Mouse (Mus musculus): ENCODE measurements around the gene Tsr1. TPM values are rescaled to one million over a fixed set of nuclear protein-coding genes. Genes with fewer than 3 reads are reported as not detected.

Tsr1 gene
- polyA plus RNA-seq (2012; rRNA removed) = 16.1 and 17.4 TPM in 2 replicates

DNA sequence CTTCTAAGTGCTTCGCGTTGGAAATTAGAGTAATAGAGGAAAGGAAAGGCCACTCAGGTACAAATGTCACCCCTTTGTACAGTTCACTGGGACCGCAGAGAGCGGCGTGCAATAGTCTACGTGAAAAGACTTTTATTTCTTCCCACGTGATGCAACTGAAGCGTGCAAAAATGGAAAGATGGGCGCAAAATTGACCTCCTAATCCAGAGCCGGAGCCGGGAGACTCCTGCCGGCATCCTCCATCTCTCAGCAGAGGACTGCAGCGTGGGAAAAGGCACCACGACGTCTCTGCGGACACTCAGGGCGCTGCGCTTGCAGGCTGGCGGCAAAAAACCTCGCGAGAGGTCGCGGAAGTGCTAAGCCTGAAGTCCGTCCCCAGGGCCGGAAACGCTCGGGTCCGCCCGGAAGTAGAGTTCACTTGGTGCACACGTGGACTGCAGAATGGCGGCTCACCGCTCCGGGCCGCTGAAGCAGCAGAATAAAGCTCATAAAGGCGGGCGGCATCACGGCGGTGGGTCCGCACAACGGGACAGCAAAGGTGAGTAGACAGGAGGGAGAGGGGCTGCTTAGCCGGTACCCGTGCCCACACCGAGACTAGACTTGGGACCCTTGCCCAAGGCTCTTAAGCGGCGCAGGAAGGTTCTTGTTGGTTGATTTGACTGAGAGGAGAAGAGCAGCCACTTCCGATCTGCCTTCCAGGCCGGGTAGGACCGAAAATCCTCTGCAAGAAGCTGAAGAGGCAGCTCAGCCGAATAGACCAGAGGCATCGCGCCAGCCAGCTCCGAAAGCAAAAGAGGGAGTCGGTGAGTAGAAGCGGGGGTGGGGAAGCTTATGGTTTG is at the start of gene Tsr1:
TSS of gene Tsr1 (plus strand) at position 394 of the 839 bp plus-strand sequence.
- Histone ChIP-seq H3K4me3 (replicated peaks; ENCODE audit: insufficient read depth, low read depth, low read length) (peak within 1 kb of the TSS; percentile 65), H3K27me3 (ENCODE audit: control insufficient read depth, insufficient read depth, low read length) (no peaks in the 10 kb centered on the region), H3K4me1 (ENCODE audit: control insufficient read depth, insufficient read depth, low read length) (0 out of 2 replicates have a peak, but pooled peaks cover 3% of the 10 kb centered on the region), H3K27ac (ENCODE audit: insufficient read depth, low read length) (peak within 1 kb of the TSS; percentile 63)
- TF ChIP-seq CTCF (IDR thresholded peaks at IDR 0.05; ENCODE audit: borderline replicate concordance, insufficient read depth, low read depth, low read length) (no peak), POLR2A (IDR thresholded peaks at IDR 0.05; ENCODE audit: borderline replicate concordance, insufficient read depth, low read length) (peak; percentile 77; the same call in 1 of the 2 replicates)
- WGBS = under 1% methylated on average over 54 of the region's 54 CpGs
- DNase-seq = peak; percentile 86 to 89

DNA sequence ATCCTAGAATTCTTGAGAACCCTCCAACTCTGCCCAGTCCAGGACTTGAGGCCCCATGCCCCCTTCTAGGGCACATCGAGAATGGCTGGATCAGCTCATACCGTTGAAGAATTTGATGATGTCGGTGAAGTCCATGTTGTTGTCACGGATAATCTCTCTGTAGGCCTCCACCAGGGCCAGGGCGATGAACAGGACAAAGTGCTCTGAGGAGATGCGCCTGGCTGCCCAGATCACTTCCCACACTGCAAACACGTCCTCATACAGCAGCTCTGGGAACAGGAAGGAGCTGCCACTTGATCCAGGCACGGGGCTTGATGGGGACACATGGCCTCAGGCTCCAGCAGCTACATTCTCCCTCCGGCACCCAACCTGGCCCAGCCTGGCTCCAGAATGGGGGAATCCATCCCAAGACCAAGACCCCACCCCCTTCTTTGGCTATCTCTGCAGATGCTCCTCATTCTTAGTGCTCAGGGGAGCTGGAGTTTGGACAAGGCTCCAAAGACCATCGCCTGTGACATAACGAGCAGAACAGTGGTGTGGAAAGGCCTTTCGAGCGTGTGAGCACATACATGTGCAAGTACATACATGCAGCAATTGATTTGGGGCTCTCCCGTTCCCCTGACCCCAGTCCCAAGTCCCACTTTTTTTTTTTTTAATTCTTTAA is 46.7 kb upstream of the Tsr1 start:
- Histone ChIP-seq H3K27ac (ENCODE audit: insufficient read depth, low read length) (no peak overlapping the region), H3K4me3 (replicated peaks; ENCODE audit: insufficient read depth, low read depth, low read length) (no peak overlapping the region), H3K27me3 (ENCODE audit: control insufficient read depth, insufficient read depth, low read length) (no peaks in the 10 kb centered on the region), H3K4me1 (ENCODE audit: control insufficient read depth, insufficient read depth, low read length) (0 out of 2 replicates have a peak, but pooled peaks cover 10% of the 10 kb centered on the region)
- TF ChIP-seq CTCF (IDR thresholded peaks at IDR 0.05; ENCODE audit: borderline replicate concordance, insufficient read depth, low read depth, low read length) (no peak), POLR2A (IDR thresholded peaks at IDR 0.05; ENCODE audit: borderline replicate concordance, insufficient read depth, low read length) (no peak)
- no peak for DNase-seq
- WGBS = 77% methylated on average over 14 of the region's 14 CpGs

DNA sequence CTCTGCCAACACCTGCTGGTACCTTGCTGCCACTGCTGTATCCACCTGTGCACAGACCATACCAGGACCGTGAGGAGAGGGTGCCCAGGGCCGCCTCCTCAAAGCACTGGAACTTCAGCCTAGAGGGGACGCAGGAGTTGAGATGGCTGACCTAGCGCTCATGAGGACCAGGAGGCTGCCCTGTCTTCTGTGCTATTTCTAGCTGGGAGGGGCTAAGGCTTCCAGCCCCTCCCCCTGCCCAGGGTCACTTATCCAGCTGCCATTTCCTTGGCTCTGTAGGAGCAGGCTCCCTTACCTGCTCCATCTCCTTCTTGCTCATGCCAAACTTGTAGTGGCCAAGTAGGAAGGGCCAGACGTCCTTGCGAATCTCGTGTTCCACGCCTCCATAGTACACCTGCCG is 40.1 kb upstream of the Tsr1 start:
- no peak for DNase-seq
- TF ChIP-seq POLR2A (IDR thresholded peaks at IDR 0.05; ENCODE audit: borderline replicate concordance, insufficient read depth, low read length) (no peak), CTCF (IDR thresholded peaks at IDR 0.05; ENCODE audit: borderline replicate concordance, insufficient read depth, low read depth, low read length) (no peak)
- H3K4me1 ChIP-seq (ENCODE audit: control insufficient read depth, insufficient read depth, low read length) = 0 out of 2 replicates have a peak, but pooled peaks cover 5% of the 10 kb centered on the region
- no peak overlapping the region for H3K27ac ChIP-seq (ENCODE audit: insufficient read depth, low read length)
- H3K4me3 ChIP-seq (replicated peaks; ENCODE audit: insufficient read depth, low read depth, low read length) = no peak overlapping the region
- WGBS = 86% methylated on average over 9 of the region's 9 CpGs
- no peaks in the 10 kb centered on the region for H3K27me3 ChIP-seq (ENCODE audit: control insufficient read depth, insufficient read depth, low read length)

DNA sequence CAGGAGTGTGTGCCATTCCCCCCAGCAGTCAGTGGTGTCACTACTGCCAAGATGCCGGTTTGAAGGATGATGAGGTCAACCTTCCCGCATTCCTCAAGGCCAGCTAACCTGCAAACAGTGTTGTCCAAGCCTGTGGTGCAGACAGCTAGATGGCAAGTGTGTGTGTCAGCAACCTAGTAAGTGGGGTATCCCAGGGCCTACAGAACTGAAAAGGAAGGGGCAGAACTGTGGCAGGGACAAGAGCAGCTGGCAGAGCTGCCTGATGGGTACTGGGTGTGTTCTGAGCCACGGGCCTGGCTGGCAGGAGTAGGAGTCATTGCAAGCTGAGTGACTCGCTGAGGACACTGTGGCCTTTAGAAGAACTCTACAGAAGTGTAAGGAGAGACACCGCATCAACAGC is 35.7 kb upstream of the Tsr1 start:
- DNase-seq = no peak
- H3K4me1 ChIP-seq (ENCODE audit: control insufficient read depth, insufficient read depth, low read length) = peaks cover 17% of the 10 kb centered on the region
- no peak overlapping the region for H3K4me3 ChIP-seq (replicated peaks; ENCODE audit: insufficient read depth, low read depth, low read length)
- H3K27me3 ChIP-seq (ENCODE audit: control insufficient read depth, insufficient read depth, low read length) = no peaks in the 10 kb centered on the region
- TF ChIP-seq CTCF (IDR thresholded peaks at IDR 0.05; ENCODE audit: borderline replicate concordance, insufficient read depth, low read depth, low read length) (no peak), POLR2A (IDR thresholded peaks at IDR 0.05; ENCODE audit: borderline replicate concordance, insufficient read depth, low read length) (no peak)
- H3K27ac ChIP-seq (ENCODE audit: insufficient read depth, low read length) = no peak overlapping the region
- WGBS = 78% methylated on average over 5 of the region's 5 CpGs

DNA sequence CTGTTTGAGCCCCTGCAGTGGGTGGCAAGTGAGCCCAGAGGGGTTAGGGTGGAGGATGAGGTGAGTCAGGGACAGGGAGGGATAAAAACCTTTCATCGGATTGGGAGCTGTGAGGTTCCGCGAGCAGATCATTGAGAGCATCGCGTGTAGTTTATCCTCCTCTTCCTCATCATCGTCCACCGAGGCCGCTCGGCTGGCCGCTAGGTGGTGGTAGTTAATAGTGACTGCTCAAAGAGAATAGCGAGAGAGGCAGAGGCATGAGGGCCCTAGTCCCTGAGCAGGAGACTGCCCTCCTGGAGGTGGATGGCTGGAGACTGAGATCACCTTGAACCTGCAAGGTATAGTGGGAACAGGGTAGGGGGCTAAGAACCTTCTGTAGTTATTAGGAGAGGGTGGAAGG is 34.4 kb upstream of the Tsr1 start:
- no peak overlapping the region for H3K4me3 ChIP-seq (replicated peaks; ENCODE audit: insufficient read depth, low read depth, low read length)
- no peak overlapping the region for H3K27ac ChIP-seq (ENCODE audit: insufficient read depth, low read length)
- peak in 1 of 2 experiments; percentile 48 for DNase-seq
- TF ChIP-seq CTCF (IDR thresholded peaks at IDR 0.05; ENCODE audit: borderline replicate concordance, insufficient read depth, low read depth, low read length) = peak; percentile 62
- TF ChIP-seq POLR2A (IDR thresholded peaks at IDR 0.05; ENCODE audit: borderline replicate concordance, insufficient read depth, low read length) = no peak
- 44% methylated on average over 11 of the region's 11 CpGs for WGBS
- H3K27me3 ChIP-seq (ENCODE audit: control insufficient read depth, insufficient read depth, low read length) = no peaks in the 10 kb centered on the region
- peaks cover 27% of the 10 kb centered on the region for H3K4me1 ChIP-seq (ENCODE audit: control insufficient read depth, insufficient read depth, low read length)

DNA sequence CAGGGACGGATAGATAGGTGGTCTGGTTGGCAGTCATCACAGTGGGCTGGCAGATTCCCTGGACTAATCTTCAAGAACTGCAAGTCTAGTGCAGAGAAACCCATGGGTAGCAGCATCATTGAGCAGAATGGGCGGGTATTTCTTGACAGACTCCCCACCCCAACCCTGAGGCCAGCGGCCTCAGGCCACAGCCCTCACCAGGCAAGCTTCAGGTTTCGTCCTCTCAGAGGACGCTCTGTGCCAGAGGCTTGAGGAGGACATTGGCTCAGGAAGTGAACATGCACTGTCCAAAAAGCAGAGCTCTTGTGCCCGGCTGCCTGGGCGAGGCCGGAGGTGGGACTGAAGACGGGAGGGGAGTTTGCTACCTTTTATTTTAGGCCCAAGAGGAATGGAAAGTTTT is 33.5 kb upstream of the Tsr1 start:
- 84% methylated on average over 9 of the region's 9 CpGs for WGBS
- H3K27ac ChIP-seq (ENCODE audit: insufficient read depth, low read length) = no peak overlapping the region
- no peak overlapping the region for H3K4me3 ChIP-seq (replicated peaks; ENCODE audit: insufficient read depth, low read depth, low read length)
- peaks cover 27% of the 10 kb centered on the region for H3K4me1 ChIP-seq (ENCODE audit: control insufficient read depth, insufficient read depth, low read length)
- DNase-seq = no peak
- H3K27me3 ChIP-seq (ENCODE audit: control insufficient read depth, insufficient read depth, low read length) = no peaks in the 10 kb centered on the region
- TF ChIP-seq CTCF (IDR thresholded peaks at IDR 0.05; ENCODE audit: borderline replicate concordance, insufficient read depth, low read depth, low read length) = no peak
- no peak for TF ChIP-seq POLR2A (IDR thresholded peaks at IDR 0.05; ENCODE audit: borderline replicate concordance, insufficient read depth, low read length)

DNA sequence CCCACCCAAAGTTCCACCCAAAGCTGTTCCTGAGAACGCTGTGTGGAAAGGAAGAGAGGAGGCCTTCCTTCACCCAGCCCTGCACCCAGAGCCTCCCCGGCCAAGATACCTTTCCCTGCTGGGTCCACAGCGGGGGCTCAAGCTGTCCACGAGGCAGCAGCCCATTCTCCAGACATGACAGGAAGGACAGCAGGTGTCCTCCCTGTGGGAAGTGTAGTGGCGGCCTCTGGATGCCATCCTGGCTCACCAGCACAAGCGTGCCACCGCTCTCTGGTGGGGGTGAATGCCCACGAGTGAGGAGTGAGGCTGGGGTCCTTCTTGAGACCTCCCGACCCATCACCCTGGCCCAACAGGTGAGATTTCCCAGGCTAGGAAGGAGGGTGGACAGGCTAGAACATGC is 32.6 kb upstream of the Tsr1 start:
- DNase-seq = no peak
- peaks cover 27% of the 10 kb centered on the region for H3K4me1 ChIP-seq (ENCODE audit: control insufficient read depth, insufficient read depth, low read length)
- no peak overlapping the region for H3K4me3 ChIP-seq (replicated peaks; ENCODE audit: insufficient read depth, low read depth, low read length)
- H3K27me3 ChIP-seq (ENCODE audit: control insufficient read depth, insufficient read depth, low read length) = no peaks in the 10 kb centered on the region
- no peak for TF ChIP-seq POLR2A (IDR thresholded peaks at IDR 0.05; ENCODE audit: borderline replicate concordance, insufficient read depth, low read length)
- TF ChIP-seq CTCF (IDR thresholded peaks at IDR 0.05; ENCODE audit: borderline replicate concordance, insufficient read depth, low read depth, low read length) = no peak
- 33% methylated on average over 9 of the region's 9 CpGs for WGBS
- no peak overlapping the region for H3K27ac ChIP-seq (ENCODE audit: insufficient read depth, low read length)

Measured in cerebellum, adult 2 months (tissue).